Mouse (Mus musculus) kidney, adult 2 months (tissue): ENCODE data around the gene 9330159F19Rik.

ENCODE experiments used
- CTCF ChIP-seq: fragments of 200-500 bp; conservative IDR thresholded peaks from 2 replicates; pipeline ENCODE4 v1.5.1; 2011; ENCODE audit warnings: low read depth, mild to moderate bottlenecking, control low read depth, low read length, moderate library complexity, mixed read lengths; ENCODE audit not compliant: insufficient read depth, insufficient read length
- POLR2A ChIP-seq: fragments of 200-500 bp; IDR thresholded peaks from one replicate; pipeline ENCODE4 v1.6.1; 2011; ENCODE audit warnings: low read depth, low read length, control low read depth

- TF ChIP-seq CTCF: no peak
- TF ChIP-seq POLR2A: no peak
These were observed 11.6 kb upstream of the 9330159F19Rik start for GRCm38 (mm10) chr10:29199835-29200234.
